Mouse (Mus musculus) neural tube, embryonic 15.5 days (tissue): ENCODE results near the gene 2310039H08Rik. TPM values are rescaled to one million over a fixed set of nuclear protein-coding genes. Genes with fewer than 3 reads are reported as not detected.
"Not testable (repeated sequence)": the region's sequence is repeated elsewhere in the genome, so short reads cannot be mapped to it uniquely, and the experiment has no call there.

Experiments used
- ATAC-seq: fragments of 200-750 bp; cut with Nextera tagmentation; 2 replicates; pipeline ENCODE4 v1.8.0; 2017; ENCODE audit warnings: mild to moderate bottlenecking, moderate TSS enrichment, moderate library complexity; ENCODE audit not compliant: low FRiP score
- H3K27ac ChIP-seq: fragments of 300-500 bp; sonication (generic); replicated peaks from 2 replicates; pipeline ENCODE4 v1.5.1; 2015; ENCODE audit warnings: mild to moderate bottlenecking, inconsistent platforms
- H3K27me3 ChIP-seq: fragments of 300-500 bp; sonication (generic); replicated peaks from 2 replicates; pipeline ENCODE4 v1.6.1; 2015; ENCODE audit warnings: inconsistent platforms
- H3K36me3 ChIP-seq: fragments of 300-500 bp; sonication (generic); 2 replicates; pipeline ENCODE4 v1.6.1; 2015; ENCODE audit warnings: inconsistent platforms
- H3K4me1 ChIP-seq: fragments of 300-500 bp; sonication (generic); 2 replicates; pipeline ENCODE4 v1.6.1; 2015; ENCODE audit warnings: inconsistent platforms
- H3K4me2 ChIP-seq: fragments of 300-500 bp; sonication (generic); 2 replicates; pipeline ENCODE4 v1.6.1; 2015; ENCODE audit warnings: inconsistent platforms, mild to moderate bottlenecking, moderate library complexity
- H3K4me3 ChIP-seq: fragments of 300-500 bp; sonication (generic); replicated peaks from 2 replicates; pipeline ENCODE4 v1.5.1; 2015; ENCODE audit warnings: mild to moderate bottlenecking, inconsistent platforms
- H3K9ac ChIP-seq: fragments of 300-500 bp; sonication (generic); replicated peaks from 2 replicates; pipeline ENCODE4 v1.6.1; 2015; ENCODE audit warnings: mild to moderate bottlenecking, inconsistent platforms
- H3K9me3 ChIP-seq: fragments of 300-500 bp; sonication (generic); replicated peaks from 2 replicates; pipeline ENCODE4 v1.6.1; 2016; ENCODE audit warnings: inconsistent platforms
- WGBS: fragments of 180-500 bp; shearing (Covaris S2); methylation state at CpG from one replicate; pipeline ENCODE4 v1.1.7; 2015; ENCODE audit warnings: mixed read lengths; 5-methylcytosine and 5-hydroxymethylcytosine counted together
- polyA plus RNA-seq: library from polyadenylated mRNA; unstranded; fragments of >200 nt; fragmentation: Nextera tagmentation; extraction: Ambion mirVana; gene quantifications from 2 replicates; pipeline ENCODE4 v1.2.1, GENCODE M21; 2015

2310039H08Rik gene
- polyA plus RNA-seq, 1 experiment from 2014 or later, result 53.8 TPM

DNA sequence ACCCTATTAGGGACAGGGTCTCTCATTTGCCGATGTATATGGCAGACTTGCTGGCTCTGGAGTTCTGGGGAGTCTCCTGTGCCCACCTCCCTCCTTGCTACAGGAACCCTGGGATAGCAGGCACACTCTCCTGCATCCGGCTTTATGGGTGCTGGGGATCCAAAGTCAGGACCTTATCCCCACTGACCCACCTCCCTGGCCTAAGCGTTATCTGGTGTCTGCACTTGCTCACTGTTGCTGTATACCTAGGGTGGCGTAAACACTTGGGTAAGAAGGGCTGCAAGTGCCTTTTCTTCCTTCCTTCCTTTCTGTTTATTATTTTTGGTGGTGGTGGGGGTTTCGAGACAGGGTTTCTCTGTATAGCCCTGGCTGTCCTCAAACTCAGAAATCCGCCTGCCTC lies 31.1 kb upstream of the 2310039H08Rik start:
- WGBS, result 94% methylated on average over 6 of the region's 6 CpGs
- ATAC-seq, result no peak
- no peak overlapping the region for H3K4me3 ChIP-seq
- no peak overlapping the region for H3K27ac ChIP-seq
- H3K27me3 ChIP-seq, result no peaks in the 10 kb centered on the region
- peaks cover 32% of the 10 kb centered on the region for H3K36me3 ChIP-seq
- no peak overlapping the region for H3K9ac ChIP-seq
- no peaks in the 10 kb centered on the region for H3K9me3 ChIP-seq
- no peak overlapping the region for H3K4me2 ChIP-seq
- H3K4me1 ChIP-seq, result no peaks in the 10 kb centered on the region

DNA sequence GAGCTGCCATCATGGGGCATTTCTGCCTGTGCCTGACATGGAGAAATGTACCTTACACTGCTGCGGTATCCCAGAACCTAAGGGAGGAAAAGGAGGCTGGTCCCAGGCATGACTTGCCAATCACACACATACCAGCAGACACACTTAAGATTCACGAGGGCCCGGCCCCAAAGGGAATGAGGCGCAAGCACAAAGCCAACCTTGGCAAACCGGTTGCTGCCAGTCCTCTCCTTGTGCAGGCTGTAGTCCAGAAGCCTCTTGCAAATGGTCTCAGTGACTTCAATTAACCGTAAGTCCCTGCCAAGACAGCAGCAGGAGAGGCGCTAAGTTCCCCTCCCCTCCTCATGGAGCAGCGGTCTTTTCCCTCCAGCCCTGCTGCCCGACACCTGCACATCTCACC lies 29.4 kb upstream of the 2310039H08Rik start:
- 89% methylated on average over 9 of the region's 9 CpGs for WGBS
- no peaks in the 10 kb centered on the region for H3K9me3 ChIP-seq
- H3K4me3 ChIP-seq, result no peak overlapping the region
- ATAC-seq, result no peak
- no peak overlapping the region for H3K27ac ChIP-seq
- H3K4me2 ChIP-seq, result no peak overlapping the region
- peaks cover 37% of the 10 kb centered on the region for H3K36me3 ChIP-seq
- no peaks in the 10 kb centered on the region for H3K4me1 ChIP-seq
- H3K27me3 ChIP-seq, result no peaks in the 10 kb centered on the region
- H3K9ac ChIP-seq, result no peak overlapping the region

DNA sequence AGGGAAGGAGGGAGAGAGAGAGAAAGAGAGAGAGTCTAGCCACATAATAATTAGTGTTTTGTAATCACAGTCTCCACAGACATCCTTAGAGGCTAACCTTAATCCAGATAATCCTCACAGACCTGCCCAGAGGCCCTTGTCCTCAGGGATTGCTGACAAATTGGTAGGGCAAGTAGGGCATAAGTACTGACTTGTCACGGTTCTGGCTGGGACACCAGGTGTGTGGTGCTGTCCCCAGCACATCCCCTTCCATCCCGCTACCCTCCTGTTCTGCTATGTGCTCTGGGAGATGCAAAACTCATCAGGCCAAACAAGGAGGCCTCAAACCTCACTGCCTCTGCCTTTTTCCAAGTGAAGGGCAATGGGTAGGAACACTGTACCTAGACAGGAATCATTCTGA lies 26.9 kb upstream of the 2310039H08Rik start:
- Histone ChIP-seq H3K9ac (no peak overlapping the region), H3K27me3 (no peaks in the 10 kb centered on the region), H3K4me3 (no peak overlapping the region), H3K9me3 (no peaks in the 10 kb centered on the region), H3K36me3 (peaks cover 34% of the 10 kb centered on the region), H3K4me2 (no peak overlapping the region), H3K4me1 (peaks cover 11% of the 10 kb centered on the region), H3K27ac (no peak overlapping the region)
- ATAC-seq, result no peak
- 84% methylated on average over 2 of the region's 2 CpGs for WGBS

DNA sequence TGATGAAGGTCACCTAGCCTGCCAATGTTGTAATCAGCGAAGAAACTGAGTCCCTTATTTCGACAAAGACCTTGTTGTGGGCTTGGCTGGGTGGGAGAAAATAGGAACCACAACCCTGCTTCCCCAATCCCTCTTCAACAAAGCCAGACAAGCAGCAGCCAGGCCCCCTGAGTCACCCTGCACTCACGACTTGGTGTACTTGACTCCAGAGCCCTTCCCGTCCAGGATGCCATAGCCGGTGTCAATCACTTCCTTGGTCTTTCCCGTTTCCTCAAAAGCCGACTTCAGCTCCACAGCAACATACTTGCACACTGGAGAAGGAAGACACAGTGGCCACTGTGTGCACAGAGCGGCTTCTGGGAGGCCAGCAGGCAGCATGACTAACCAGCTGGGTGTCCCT lies 25.2 kb upstream of the 2310039H08Rik start:
- no peak for ATAC-seq
- WGBS, result 89% methylated on average over 8 of the region's 8 CpGs

DNA sequence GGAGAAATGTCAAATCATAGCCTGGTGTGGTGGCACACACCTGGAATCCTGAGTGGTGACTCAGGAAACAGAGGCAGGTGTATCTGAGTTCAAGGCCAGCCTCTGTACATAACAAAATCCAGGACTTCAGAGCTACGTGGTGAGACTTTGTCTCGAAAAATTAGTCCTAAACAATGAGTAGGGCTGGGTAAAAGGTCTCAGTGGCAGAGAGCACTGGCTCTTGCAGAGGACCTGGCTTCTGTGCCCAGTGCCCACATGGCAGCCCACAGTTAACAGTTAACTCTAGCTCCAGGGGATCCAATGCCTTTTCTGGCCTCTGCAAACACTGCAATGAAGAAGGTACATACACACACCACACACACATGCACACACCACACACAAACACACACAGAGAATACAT lies 24.6 kb upstream of the 2310039H08Rik start:
- Histone ChIP-seq H3K4me2 (no peak overlapping the region), H3K27me3 (no peaks in the 10 kb centered on the region), H3K4me1 (peaks cover 26% of the 10 kb centered on the region), H3K4me3 (no peak overlapping the region), H3K9me3 (no peaks in the 10 kb centered on the region), H3K36me3 (peaks cover 28% of the 10 kb centered on the region), H3K27ac (no peak overlapping the region), H3K9ac (no peak overlapping the region)
- 92% methylated on average over 2 of the region's 2 CpGs for WGBS
- no peak for ATAC-seq

More for the DNA sequence above, 25.2 kb upstream of the 2310039H08Rik start:
- Histone ChIP-seq H3K4me2 (no peak overlapping the region), H3K27me3 (no peaks in the 10 kb centered on the region), H3K36me3 (peaks cover 31% of the 10 kb centered on the region), H3K4me1 (peaks cover 20% of the 10 kb centered on the region), H3K4me3 (no peak overlapping the region), H3K9ac (no peak overlapping the region), H3K27ac (no peak overlapping the region), H3K9me3 (no peaks in the 10 kb centered on the region)

DNA sequence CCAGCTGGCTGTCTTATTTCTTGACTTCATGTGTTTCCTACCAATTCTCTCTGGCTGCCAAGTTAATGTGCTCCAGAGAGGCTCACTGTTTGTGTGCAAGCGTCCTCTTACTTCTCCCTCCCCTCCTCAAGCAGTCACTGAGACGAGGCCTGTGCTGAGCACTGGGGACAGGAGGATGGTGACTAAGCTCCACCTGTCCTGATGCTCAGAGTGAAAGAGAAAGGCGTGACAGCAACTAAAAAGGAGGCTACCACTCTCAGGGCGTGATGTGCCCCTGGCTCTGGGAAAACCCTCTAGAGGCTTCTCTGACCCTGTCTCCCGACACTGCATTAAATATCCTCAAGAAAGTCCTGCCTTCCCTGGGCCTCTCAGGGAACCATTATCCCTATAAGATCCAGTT lies 23.2 kb upstream of the 2310039H08Rik start:
- H3K4me1 ChIP-seq, result peaks cover 27% of the 10 kb centered on the region
- no peak overlapping the region for H3K9ac ChIP-seq
- H3K27ac ChIP-seq, result no peak overlapping the region
- H3K36me3 ChIP-seq, result peaks cover 20% of the 10 kb centered on the region
- WGBS, result 91% methylated on average over 5 of the region's 5 CpGs
- no peak overlapping the region for H3K4me2 ChIP-seq
- H3K9me3 ChIP-seq, result no peaks in the 10 kb centered on the region
- H3K27me3 ChIP-seq, result no peaks in the 10 kb centered on the region
- H3K4me3 ChIP-seq, result no peak overlapping the region
- no peak for ATAC-seq

DNA sequence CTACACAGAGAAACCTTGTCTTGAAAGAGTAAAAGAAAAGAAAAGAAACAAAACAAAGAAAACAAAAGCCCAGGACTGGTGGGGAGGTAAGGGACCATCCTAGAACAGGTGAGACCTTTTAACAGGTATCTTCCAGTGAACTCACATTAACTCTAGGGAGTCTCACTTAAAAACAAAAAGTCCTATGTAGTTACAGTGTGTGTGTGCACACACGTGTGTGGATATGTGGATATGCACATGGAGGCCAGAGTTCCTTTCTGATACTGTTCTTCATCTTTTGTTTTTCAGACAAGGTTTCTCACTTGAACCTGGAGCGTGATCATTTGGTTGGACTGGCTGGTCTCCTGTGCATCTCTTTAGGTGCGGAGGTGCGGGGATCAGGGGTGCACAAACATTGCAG lies 21.9 kb upstream of the 2310039H08Rik start:
- H3K27ac ChIP-seq, result peak overlapping the region; percentile 94; the same call in 1 of the 2 replicates

DNA sequence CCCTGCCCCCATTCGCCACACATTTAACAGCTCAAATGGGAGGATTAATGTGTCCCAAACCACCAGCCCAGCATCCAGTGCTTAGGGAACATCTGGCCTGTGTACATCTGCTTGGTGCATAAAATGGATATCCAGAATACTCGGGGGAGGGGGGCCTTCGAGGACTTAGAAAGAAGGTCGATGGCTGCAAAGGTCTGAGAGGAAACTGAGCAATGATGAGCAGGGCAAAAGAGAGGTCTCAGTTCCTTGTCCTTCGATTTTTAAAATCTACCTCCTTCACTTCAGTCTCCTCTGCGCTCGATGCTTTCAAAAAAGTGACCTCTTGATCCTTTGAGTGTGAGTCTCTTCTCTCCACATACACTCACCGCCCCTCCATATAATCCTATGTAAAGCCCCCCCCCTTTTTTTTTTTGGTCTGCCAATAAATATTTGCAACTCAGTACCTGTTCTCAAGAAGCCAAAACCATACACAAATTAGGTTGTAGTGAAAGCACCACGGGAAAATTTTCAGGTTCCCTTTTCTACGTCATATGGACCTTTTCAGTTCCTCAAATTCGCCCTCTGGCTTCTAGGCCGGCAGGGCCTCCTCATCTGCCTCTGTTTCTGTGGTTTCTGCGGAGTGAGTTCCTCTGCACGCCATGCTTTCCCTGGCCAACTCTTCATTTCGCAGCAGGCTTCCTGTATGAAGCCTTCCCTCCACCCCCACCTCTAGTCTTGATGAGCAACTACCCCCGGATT lies 21.2 kb upstream of the 2310039H08Rik start:
- Histone ChIP-seq H3K27me3 (no peaks in the 10 kb centered on the region), H3K4me1 (peaks cover 27% of the 10 kb centered on the region), H3K9me3 (no peaks in the 10 kb centered on the region), H3K36me3 (peaks cover 11% of the 10 kb centered on the region), H3K4me2 (peak overlapping the region; percentile 76), H3K9ac (peak overlapping the region; percentile 73), H3K27ac (peak overlapping the region; percentile 94), H3K4me3 (peak overlapping the region; percentile 85)
- ATAC-seq, result no peak
- 31% methylated on average over 16 of the region's 16 CpGs for WGBS

More for the DNA sequence above, 21.9 kb upstream of the 2310039H08Rik start:
- Histone ChIP-seq H3K9me3 (no peaks in the 10 kb centered on the region), H3K9ac (peak overlapping the region; percentile 73; the same call in 1 of the 2 replicates), H3K4me2 (peak overlapping the region; percentile 76), H3K4me3 (peak overlapping the region; percentile 85), H3K4me1 (peaks cover 27% of the 10 kb centered on the region), H3K36me3 (peaks cover 18% of the 10 kb centered on the region), H3K27me3 (no peaks in the 10 kb centered on the region)
- 78% methylated on average over 4 of the region's 4 CpGs for WGBS
- no peak for ATAC-seq

DNA sequence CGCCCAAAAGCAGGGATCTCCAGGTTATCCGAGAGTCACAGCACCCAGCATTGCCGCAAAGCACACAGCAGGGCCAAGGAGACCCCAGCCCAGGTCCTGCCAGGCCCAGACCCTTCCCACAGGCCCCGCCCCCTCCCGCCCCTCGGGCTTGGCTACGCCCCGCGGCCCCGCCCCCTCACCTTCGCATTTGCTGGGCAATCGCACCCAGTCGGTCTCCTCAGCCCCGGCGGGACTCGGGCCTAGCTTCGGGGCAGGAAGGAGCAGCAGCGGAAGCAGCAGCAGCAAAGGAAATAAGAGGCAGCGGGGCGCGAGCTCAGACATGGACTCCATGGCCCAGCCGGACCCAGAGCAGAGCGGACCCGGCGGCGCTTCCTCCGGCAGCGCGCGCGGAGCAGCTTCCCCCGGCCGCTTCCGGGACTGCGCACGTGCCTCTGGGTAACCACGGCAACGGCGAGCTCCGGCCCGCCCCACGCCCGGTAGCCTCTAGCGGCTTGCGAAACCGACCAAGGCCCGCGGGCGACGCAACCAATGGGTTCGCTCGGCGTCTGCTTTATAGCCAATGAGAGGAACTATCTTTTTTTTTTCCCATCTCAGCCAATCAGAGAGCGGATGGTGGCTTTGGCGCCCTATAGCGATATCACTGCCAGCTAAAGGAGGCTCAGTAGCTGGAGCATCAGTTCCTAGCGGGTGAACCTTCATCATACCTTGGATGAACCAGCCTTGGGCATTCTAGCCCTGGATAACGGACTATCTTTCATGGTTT lies 20.5 kb upstream of the 2310039H08Rik start, which contains the start of gene Cnpy3:
Gene Cnpy3 (minus strand): TSS at position 421 of the 763 bp plus-strand sequence.
- peaks cover 27% of the 10 kb centered on the region for H3K4me1 ChIP-seq
- H3K27me3 ChIP-seq, result no peaks in the 10 kb centered on the region
- H3K9me3 ChIP-seq, result no peaks in the 10 kb centered on the region
- H3K4me3 ChIP-seq, result peak within 1 kb of the TSS; percentile 85
- peak within 1 kb of the TSS; percentile 73 for H3K9ac ChIP-seq
- peak; percentile 97 for ATAC-seq
- under 1% methylated on average over 58 of the region's 58 CpGs for WGBS
- peak within 1 kb of the TSS; percentile 94 for H3K27ac ChIP-seq
- H3K4me2 ChIP-seq, result peak within 1 kb of the TSS; percentile 76
- H3K36me3 ChIP-seq, result peaks cover 4% of the 10 kb centered on the region; the same call in 1 of the 2 replicates

DNA sequence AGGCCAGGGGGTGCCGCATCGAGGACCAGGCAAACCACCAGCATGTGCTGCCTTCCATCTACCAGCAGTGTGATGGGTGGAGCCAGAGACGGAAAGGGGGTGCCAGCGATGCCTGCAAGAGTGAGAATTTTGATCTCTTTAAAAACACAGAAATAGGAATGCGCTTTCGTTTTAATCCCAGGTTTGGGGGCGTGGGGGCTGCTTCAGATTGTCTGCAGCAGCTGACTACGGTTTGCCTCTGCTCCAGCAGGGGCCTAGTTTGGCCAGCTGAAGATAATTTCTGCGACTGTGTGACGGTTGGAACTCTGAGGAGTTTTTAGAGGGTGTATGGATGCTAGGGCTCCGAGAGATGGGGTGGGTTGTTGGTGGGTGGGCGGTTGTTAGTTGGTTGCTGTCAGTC lies 13.7 kb upstream of the 2310039H08Rik start:
- ATAC-seq, result no peak

DNA sequence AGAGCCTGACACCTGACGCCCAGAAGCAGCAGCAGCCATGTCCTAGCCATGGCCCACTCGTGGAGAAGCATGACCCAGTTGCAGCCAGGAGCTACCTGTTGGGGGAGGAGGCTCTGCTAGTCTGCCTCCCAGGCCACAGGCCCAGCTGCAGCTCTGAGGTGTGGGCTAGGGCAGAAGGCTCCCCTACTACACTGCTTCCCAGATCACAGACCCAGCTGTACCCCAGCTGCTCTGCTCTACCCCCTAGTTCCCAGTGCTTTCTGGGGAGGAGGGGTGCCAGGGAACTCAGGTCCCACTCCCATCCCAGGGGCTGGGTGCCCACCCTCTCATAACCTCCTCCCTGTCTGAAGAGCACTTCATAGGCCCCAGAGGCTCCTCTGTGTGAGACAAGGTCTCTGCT lies 8.9 kb upstream of the 2310039H08Rik start, which contains the start of gene Ptcra:
Gene Ptcra (minus strand): TSS at position 169 of the 400 bp plus-strand sequence.
- H3K36me3 ChIP-seq, result no peaks in the 10 kb centered on the region
- ATAC-seq, result no peak

More for the DNA sequence above, 13.7 kb upstream of the 2310039H08Rik start:
- Histone ChIP-seq H3K9ac (no peak overlapping the region), H3K4me1 (no peaks in the 10 kb centered on the region), H3K4me3 (no peak overlapping the region), H3K4me2 (no peak overlapping the region), H3K27me3 (no peaks in the 10 kb centered on the region), H3K36me3 (no peaks in the 10 kb centered on the region), H3K9me3 (no peaks in the 10 kb centered on the region), H3K27ac (no peak overlapping the region)
- 82% methylated on average over 12 of the region's 12 CpGs for WGBS

DNA sequence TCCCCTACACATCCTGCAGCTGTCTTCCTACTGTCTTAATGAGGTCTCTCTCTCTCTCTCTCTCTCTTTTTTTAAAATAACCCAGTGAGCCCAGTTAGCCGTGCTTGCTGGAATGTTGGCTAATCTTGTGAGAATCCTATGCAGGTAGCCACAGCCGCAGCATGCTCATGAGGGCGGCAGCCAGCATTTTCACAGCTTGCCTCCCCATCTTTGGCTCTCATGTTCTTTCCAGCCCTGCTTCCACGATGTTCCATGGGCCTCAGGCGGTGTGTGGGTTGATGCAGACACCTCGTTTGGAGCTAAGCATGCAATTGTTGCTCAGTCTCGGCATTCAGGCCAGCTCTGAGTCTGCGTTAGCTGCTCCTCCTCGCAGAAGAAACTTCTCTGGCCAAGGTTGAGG lies 7.5 kb upstream of the 2310039H08Rik start:
- not testable (repeated sequence) for H3K9ac ChIP-seq, ATAC-seq, H3K9me3 ChIP-seq, H3K27ac ChIP-seq, H3K4me2 ChIP-seq, H3K4me1 ChIP-seq, H3K4me3 ChIP-seq, H3K36me3 ChIP-seq, H3K27me3 ChIP-seq
- WGBS, result 72% methylated on average over 9 of the region's 9 CpGs

More for the DNA sequence above, 8.9 kb upstream of the 2310039H08Rik start, which contains the start of gene Ptcra:
- no peaks in the 10 kb centered on the region for H3K4me1 ChIP-seq
- no peaks in the 10 kb centered on the region for H3K9me3 ChIP-seq
- H3K4me2 ChIP-seq, result no peak within 1 kb of the TSS
- no peak within 1 kb of the TSS for H3K4me3 ChIP-seq
- H3K27ac ChIP-seq, result no peak within 1 kb of the TSS
- no peak within 1 kb of the TSS for H3K9ac ChIP-seq
- H3K27me3 ChIP-seq, result no peaks in the 10 kb centered on the region
- 69% methylated on average over 2 of the region's 2 CpGs for WGBS
